Comparison of ENCODE assay signal across 11 mouse cellular contexts in genomic region chr16:23456534-23456933, GRCm38 (mm10). TPM values are rescaled to one million over a fixed set of nuclear protein-coding genes. Genes with fewer than 3 reads are reported as not detected.
A peak's percentile ranks its signal among the peaks of the same experiment; 100 is the strongest.
DNase-seq lines count a peak whose midpoint lies in the region; ATAC-seq and TF ChIP-seq lines count a peak whose summit lies in the region.
"Had no signal": no experiment of that assay in that cellular context is flagged by ENCODE, and none has a peak within 500 bp of the region (broad histone marks: within the 10 kb centered on the region; RNA-seq: fewer than 3 reads in every experiment).

No protein-coding gene starts in this region.

- ATAC-seq in liver, embryonic 14.5 days (ENCODE audit: insufficient read depth) = peak; percentile 23; the same call in 1 of the 2 replicates
- no peak for ATAC-seq in liver, embryonic 11.5 days (replicated peaks; ENCODE audit: low FRiP score)
- no peak for ATAC-seq in megakaryocyte-erythroid progenitor cell, adult 5-6 weeks (replicated peaks; ENCODE audit: low FRiP score, low TSS enrichment, poor library complexity, severe bottlenecking)

- H3K4me1 ChIP-seq in liver, embryonic 14.5 days (replicated peaks; ENCODE audit: control insufficient read depth in 2 of 2, insufficient read depth in 2 of 2, low read length in 1 of 2) = no peaks in the 10 kb centered on the region; a peak in 1 of 4 replicates
- peaks cover 4% of the 10 kb centered on the region for H3K4me1 ChIP-seq in liver, embryonic 11.5 days (replicated peaks; ENCODE audit: control insufficient read depth, insufficient read depth, low read length)
- H3K4me1 ChIP-seq in cerebellum, adult 2 months (ENCODE audit: control insufficient read depth, insufficient read depth, low read length) = peaks cover 2% of the 10 kb centered on the region
- H3K4me1 ChIP-seq in hindbrain, embryonic 10.5 days (replicated peaks) = no peaks in the 10 kb centered on the region

- H3K4me2 ChIP-seq in liver, embryonic 14.5 days (ENCODE audit: low read depth) = no peak overlapping the region
- H3K4me2 ChIP-seq in liver, embryonic 11.5 days = no peak overlapping the region

- H3K9me3 ChIP-seq in liver, embryonic 14.5 days (ENCODE audit: control insufficient read depth, low read length) = no peaks in the 10 kb centered on the region
- no peaks in the 10 kb centered on the region for H3K9me3 ChIP-seq in liver, embryonic 11.5 days (ENCODE audit: control insufficient read depth, low read length)
- no peaks in the 10 kb centered on the region for H3K9me3 ChIP-seq in hindbrain, embryonic 10.5 days

- 42% methylated on average over 3 of the region's 3 CpGs for WGBS in liver, embryonic 14.5 days (ENCODE audit: insufficient replicate concordance)
- WGBS in liver, embryonic 11.5 days = 62% methylated on average over 3 of the region's 3 CpGs
- 17% methylated on average over 3 of the region's 3 CpGs for WGBS in cerebellum, adult 2 months
- WGBS in hindbrain, embryonic 10.5 days = 83% methylated on average over 3 of the region's 3 CpGs

- TF ChIP-seq POLR2A in cerebellum, adult 2 months (IDR thresholded peaks at IDR 0.05; ENCODE audit: borderline replicate concordance, insufficient read depth, low read length) = no peak

- H3K9ac ChIP-seq in liver, embryonic 14.5 days (replicated peaks) = no peak overlapping the region
- no peak overlapping the region for H3K9ac ChIP-seq in liver, embryonic 11.5 days (ENCODE audit: low read depth, low read length)

- no peak for DNase-seq in liver, embryonic 14.5 days (ENCODE audit: low read depth in 3 of 3, low spot score in 3 of 3)
- DNase-seq in liver, embryonic 11.5 days (ENCODE audit: low spot score) = no peak
- peak; percentile 51 to 75 for DNase-seq in cerebellum, adult 2 months
- peak; percentile 20 for DNase-seq in heart, postnatal 25 days (ENCODE audit: low spot score)
- peak; percentile 52 to 82 for DNase-seq in lung, postnatal 4 days
- no peak for DNase-seq in frontal cortex, postnatal 25 days (ENCODE audit: low spot score in 2 of 2)
- DNase-seq in hindbrain, embryonic 10.5 days (ENCODE audit: low spot score) = no peak

- no peak for TF ChIP-seq EP300 in liver, embryonic 14.5 days (IDR thresholded peaks at IDR 0.05; ENCODE audit: low read depth)

- H3K27ac ChIP-seq in liver, embryonic 14.5 days = no peak overlapping the region
- H3K27ac ChIP-seq in liver, embryonic 11.5 days (ENCODE audit: low read depth, low read length) = no peak overlapping the region
- H3K27ac ChIP-seq in cerebellum, adult 2 months (ENCODE audit: insufficient read depth, low read length) = no peak overlapping the region
- H3K27ac ChIP-seq in hindbrain, embryonic 10.5 days = no peak overlapping the region

- no peak for TF ChIP-seq CTCF in liver, embryonic 14.5 days (IDR thresholded peaks at IDR 0.05; ENCODE audit: low read depth)
- no peak for TF ChIP-seq CTCF in cerebellum, adult 2 months (IDR thresholded peaks at IDR 0.05; ENCODE audit: borderline replicate concordance, insufficient read depth, low read depth, low read length)

- intact Hi-C loops in heart, postnatal 25 days (cut with DNase I) = no loop called here

- H3K36me3 ChIP-seq in liver, embryonic 14.5 days (replicated peaks; ENCODE audit: control insufficient read depth, insufficient read depth, low read depth) = no peaks in the 10 kb centered on the region
- H3K36me3 ChIP-seq in liver, embryonic 11.5 days (ENCODE audit: control insufficient read depth, insufficient read depth, low read length) = no peaks in the 10 kb centered on the region; the same call in 1 of the 2 replicates
- no peaks in the 10 kb centered on the region for H3K36me3 ChIP-seq in hindbrain, embryonic 10.5 days

- H3K27me3 ChIP-seq in liver, embryonic 14.5 days (ENCODE audit: control insufficient read depth, insufficient read depth, low read length) = no peaks in the 10 kb centered on the region
- H3K27me3 ChIP-seq in liver, embryonic 11.5 days (replicated peaks; ENCODE audit: control insufficient read depth, insufficient read depth, low read length) = no peaks in the 10 kb centered on the region
- H3K27me3 ChIP-seq in cerebellum, adult 2 months (ENCODE audit: control insufficient read depth, insufficient read depth, low read length) = no peaks in the 10 kb centered on the region
- H3K27me3 ChIP-seq in hindbrain, embryonic 10.5 days (ENCODE audit: insufficient read depth, poor library complexity, severe bottlenecking) = no peaks in the 10 kb centered on the region

- H3K4me3 ChIP-seq in liver, embryonic 14.5 days (ENCODE audit: insufficient read depth in 1 of 2, low read depth in 2 of 2, low read length in 2 of 2) = no peak overlapping the region
- H3K4me3 ChIP-seq in liver, embryonic 11.5 days (ENCODE audit: low read depth, low read length) = no peak overlapping the region
- no peak overlapping the region for H3K4me3 ChIP-seq in cerebellum, adult 2 months (replicated peaks; ENCODE audit: insufficient read depth, low read depth, low read length)
- no peak overlapping the region for H3K4me3 ChIP-seq in hindbrain, embryonic 10.5 days

RNA-seq across cellular contexts. Expression of gene Rtp1, which starts 27.6 kb away (rescaled TPM):
- polyA plus RNA-seq in liver, embryonic 14.5 days (2012; rRNA removed) = not detected in 2 replicates
- not detected in 2 replicates for polyA plus RNA-seq in liver, embryonic 14.5 days (2014; fragmentation: Nextera tagmentation; extraction: Ambion mirVana)
- polyA plus RNA-seq in liver, embryonic 11.5 days (2014; fragmentation: Nextera tagmentation; extraction: Ambion mirVana) = not detected in 2 replicates
- polyA plus RNA-seq in cerebellum, adult 2 months (2012; rRNA removed) = 0.56 and 0.81 TPM in 2 replicates
- total RNA-seq in heart, postnatal 25 days (2021) = not detected
- total RNA-seq in megakaryocyte-erythroid progenitor cell, adult 5-6 weeks (2014; fragmentation: Nextera tagmentation) = not detected in 2 replicates
- not detected in 2 replicates for total RNA-seq in megakaryocyte-erythroid progenitor cell, adult 5-6 weeks (2017)
- polyA plus RNA-seq in hindbrain, embryonic 10.5 days (2016; fragmentation: Nextera tagmentation; extraction: Ambion mirVana) = not detected in 2 replicates
- total RNA-seq: megakaryocyte, adult 5-6 weeks had no signal
- polyA plus RNA-seq: embryonic facial prominence, embryonic 11.5 days; hindbrain, embryonic 11.5 days had no signal

Comparison
In these comparisons a context has a peak if more than half of its experiments do, and no peak if none do; other contexts are left out.
1. DNase-seq: peak in cerebellum, adult 2 months (2 of 2), heart, postnatal 25 days (single experiment) and lung, postnatal 4 days (2 of 2); none in liver, embryonic 14.5 days (0 of 3), liver, embryonic 11.5 days (single experiment), frontal cortex, postnatal 25 days (0 of 2) and hindbrain, embryonic 10.5 days (single experiment).